Mouse (Mus musculus) right cerebral cortex, postnatal 14 days (tissue): ENCODE results near the gene Arhgef17.

Experiments
- DNase-seq: peaks from one replicate; pipeline ENCODE4 v3.0.0; 2022

The Arhgef17 gene

DNA sequence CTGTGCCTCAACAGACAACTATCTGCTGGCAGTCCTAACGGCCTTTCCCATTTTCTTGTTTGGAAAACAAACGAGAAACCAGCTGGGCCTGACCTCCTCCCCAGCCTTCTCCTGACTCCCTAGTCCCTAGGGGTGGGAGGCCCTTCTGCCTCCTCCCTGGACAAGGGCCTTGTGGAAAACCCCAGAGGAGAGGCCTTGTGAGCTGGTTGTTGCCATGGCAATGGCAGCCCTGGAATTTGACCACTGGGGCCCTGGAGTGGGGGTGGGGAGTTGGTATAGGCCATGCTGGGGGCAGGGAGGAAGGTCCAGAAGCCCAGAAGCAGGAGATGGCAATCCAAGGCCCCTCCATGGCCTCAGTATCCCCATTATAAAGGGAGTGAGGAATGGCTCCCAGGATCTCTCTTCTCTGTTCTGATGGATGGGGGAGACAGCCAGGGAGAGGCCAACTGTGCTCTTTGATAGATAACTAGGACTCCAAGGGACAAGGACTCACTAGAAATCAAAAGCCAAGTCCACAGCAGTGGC is 20.6 kb downstream of the Arhgef17 start:
- no peak for DNase-seq

DNA sequence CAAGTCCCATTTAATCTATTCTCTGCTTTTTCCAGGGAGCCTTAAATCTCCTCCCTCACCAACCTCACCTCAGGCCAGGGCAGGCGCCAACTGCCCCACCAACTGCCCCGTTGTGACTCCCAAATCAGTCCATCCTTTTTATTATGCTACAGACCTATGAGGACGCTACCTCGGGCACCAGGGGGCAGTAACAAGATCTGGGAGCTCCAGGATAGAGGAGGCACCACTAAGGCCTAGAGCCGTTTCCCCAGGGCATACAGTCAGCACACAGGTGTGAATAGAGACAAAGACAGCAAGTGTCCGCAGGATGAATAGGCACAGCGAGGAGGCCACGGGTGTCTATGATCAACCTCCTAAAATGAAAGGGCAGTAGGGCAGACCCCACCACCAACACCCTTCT is 23.3 kb downstream of the Arhgef17 start:
- DNase-seq, result no peak

DNA sequence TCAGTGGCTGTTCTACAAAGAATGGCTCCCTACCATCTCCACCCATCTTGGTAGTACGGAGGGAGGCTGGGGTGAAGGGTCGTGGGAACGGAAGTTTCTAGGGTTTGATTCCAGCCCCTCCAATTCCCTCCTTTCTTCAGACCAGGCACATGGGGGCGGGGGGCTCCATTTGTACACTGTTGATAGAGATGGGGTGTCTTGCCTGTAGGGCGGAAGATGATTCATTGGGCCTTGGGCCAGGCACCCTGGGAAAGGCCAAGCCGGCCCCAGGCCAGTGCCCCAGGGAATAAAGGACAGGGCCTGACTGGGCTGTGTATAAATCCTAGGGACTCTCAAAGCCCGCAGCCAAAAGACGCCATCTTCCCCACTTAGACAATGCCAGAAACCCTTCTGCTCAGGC is 23.8 kb downstream of the Arhgef17 start:
- no peak for DNase-seq

- peak; percentile 83 for DNase-seq
Observed at GRCm38 (mm10) chr7:100907231-100907630, 24.7 kb downstream of the Arhgef17 start.

DNA sequence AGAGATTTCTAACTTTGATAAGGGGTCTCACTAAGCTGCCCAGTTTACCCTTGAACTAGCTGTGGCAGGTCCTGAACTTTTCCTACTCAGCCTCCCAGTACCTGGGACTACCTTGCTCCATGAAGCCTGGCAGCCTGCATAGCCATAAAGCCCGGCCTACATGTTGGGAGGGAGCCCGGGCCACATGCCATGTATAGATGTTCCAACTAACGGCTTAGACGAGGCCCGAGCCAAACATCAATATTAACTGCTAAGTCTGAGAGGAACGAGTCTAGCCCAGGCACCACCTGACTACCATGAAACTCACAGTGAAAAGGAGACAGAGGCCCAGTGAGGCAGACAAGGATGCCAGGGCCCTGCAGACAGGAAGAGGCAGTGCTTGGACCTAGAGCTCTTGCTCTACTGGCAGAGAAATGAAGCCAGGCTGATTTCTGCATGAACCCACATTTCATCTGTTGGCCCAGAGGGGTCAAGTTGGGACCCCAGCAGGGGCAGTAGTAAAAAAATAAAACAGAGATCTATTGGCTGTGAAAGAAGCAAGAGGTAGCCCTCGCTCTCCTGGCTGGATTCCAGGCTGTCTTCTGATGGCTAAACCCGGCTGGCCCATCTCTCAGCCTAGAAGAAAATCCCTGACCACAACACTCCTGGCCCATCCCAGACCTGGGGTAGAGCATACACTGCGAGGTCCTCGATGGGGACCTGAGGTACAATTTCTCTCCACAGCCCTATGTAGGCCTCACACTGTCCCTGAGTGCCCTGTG is 25.7 kb downstream of the Arhgef17 start:
- DNase-seq, result no peak

DNA sequence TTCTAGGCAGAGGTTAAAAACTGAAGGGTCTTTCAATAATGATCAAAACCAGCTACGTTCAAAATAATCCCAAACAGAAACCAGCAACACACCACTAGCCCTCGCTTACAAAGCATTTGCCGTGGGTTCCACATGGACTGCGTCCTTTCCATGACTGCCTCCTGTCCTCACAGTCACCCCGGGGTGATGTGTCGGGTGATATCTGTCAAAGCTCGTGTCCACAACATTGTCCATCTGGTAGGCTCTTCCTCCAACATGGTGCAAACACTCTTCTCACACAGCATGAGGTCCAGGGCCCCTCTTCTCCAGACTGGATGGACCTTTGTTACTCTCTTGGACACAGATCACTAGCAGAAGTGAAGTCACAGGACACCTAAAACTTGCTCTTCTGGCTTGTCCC is 26.9 kb downstream of the Arhgef17 start:
- DNase-seq, result no peak

GRCm38 (mm10) chr7:100904612-100905011 is 27.3 kb downstream of the Arhgef17 start:
- DNase-seq, result no peak

DNA sequence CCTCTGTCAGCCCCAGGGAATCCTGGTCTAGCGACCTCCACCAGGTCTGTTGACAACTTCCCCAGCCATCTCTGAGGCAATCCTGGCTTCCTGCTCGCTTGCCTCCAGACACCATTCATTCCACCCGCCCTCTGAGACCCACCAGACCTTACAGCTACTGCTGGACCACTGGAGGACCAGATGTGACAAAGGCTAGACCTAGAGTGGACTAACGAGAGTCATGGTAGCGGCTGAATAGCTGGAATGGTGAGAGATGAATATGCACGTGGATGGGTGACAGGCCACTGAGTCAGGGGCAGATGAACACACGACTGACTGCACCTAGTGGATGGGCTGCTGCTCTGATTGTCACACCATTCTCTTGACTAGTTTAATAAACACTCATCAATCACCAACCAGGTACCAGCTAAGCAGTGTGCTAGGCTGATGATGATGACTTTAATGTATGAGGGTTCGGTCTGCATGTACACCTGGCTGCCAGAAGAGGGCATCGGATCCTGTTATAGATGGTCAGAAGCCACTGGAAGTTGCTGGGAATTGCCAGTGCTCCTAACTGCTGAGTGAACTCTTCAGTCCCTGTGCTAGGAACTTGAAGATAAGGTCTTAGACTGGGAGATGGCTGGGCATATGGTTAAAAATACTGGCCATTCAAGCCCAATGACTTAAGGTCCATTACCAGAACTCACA is 29.3 kb downstream of the Arhgef17 start:
- no peak for DNase-seq

- no peak for DNase-seq
Observed at GRCm38 (mm10) chr7:100897828-100898227, 34.1 kb downstream of the Arhgef17 start.

DNA sequence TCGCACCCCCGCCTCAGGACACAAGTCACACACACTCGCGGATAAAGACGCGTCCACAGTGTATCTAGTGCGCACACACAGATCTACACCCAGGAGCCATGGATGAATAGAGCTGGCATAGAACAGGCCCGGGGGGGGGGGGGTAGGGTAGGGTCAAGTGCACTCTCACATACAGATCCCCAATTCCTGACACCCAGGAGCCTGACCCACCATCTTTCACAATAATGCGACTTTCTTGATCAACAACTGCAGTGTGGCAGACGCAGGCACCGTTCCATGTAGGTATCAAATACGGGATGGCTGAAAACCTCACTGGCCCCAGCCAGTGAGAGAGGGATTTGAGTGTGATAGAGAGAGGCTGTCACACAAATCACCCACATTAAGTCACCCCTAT is 37.1 kb downstream of the Arhgef17 start:
- no peak for DNase-seq

GRCm38 (mm10) chr7:100894057-100894832 is 37.7 kb downstream of the Arhgef17 start:
- DNase-seq, result peak; percentile 60

- peak; percentile 67 for DNase-seq
Observed at GRCm38 (mm10) chr7:100893249-100894056, 38.5 kb downstream of the Arhgef17 start.

DNA sequence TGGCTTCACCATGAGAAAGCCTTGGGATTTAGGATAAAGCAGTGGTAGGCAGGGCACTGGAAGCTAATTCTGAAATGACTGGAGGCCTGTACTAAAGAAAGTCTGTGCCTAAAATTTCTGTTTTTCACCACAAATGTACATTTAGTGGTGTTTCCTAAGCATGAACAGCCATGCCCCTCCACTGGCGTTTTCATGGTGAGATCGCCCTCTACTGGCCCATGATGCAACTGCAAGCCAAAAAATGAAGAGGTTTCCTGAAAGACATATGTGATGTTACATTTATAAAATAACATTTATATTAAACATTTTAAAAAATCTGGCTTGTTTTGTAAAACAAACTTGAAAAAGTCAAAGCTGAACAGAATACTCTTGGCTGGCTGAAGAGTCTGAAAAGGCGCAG is 45.4 kb downstream of the Arhgef17 start:
- no peak for DNase-seq

- no peak for DNase-seq
Observed at GRCm38 (mm10) chr7:100884460-100884859, 47.4 kb downstream of the Arhgef17 start.

DNA sequence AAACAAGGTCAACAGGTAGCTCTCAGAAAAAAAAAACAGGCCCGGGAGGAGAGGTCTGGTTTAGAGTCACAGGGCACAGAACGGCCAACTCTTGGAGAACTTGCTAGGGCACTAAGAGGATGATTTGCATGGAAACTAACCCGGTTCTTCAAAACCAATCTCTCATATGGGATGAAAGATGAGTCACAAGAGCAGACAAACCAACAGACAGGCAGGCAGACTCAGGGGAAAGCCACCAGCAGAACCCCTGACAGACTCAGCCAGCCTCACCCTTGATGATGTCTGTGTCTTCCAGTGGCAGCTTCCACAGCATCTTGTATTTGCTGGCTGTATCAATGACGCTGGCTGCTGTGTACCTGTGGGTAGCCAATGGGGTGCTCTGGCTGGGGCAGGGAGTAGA is 50.0 kb downstream of the Arhgef17 start:
- no peak for DNase-seq

DNA sequence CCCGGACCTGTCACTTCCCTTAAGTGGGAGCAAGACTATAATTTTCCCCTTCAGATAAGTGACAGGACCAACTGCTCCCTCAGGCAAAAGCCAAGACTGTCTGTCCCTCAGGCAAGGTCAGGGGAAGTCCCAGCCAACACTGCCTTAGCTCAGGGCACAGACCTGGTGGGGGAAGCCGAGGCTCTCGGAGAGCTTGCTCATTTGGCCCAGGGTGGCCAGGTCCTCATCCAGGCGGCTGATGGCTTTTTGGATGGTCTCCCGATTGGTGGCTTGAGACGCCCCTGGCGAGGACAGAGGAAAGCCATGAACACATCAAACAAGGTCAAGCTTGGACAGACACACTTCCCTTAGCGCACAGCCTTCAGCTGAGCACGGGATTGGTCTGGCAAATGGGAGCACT is 50.4 kb downstream of the Arhgef17 start:
- no peak for DNase-seq

DNA sequence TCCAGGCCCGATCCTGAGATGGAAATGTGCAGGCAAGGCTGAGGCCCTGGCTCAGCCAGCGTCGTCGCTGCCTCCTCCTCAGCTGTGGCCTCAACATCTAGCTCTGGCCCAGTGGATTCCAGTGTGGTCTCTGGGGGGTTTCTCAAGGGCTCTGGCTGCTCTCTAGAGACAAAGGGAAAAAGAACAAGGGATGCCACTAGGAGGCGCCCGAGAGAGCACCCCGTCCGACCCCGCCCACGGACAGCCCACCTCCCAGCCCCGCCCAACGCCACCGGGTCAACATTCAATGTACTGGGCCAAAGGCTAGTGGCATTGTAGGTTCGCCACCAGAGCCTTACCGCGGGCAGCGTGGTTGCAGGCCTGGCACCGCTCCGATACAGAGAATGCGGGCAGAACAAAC is 52.3 kb downstream of the Arhgef17 start:
- peak; percentile 80 for DNase-seq

DNA sequence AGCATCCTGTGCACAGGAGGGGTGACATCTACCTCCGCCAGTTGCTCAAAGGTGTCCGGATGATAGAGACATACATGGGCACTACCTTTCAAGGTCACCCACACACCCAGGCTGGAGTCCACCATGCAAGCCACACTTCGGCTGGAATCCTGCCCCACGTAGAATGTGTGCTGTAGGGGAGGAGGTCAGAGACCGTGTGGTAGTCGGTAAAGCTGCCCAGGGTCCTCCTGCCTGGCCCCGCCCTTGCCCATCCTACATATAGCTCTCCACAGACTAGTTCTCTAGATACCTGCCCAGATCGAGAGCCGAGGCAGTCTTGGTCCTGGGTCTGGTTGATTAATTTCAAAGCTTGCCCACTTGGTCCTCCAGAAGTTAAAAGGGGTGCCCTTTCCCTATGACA is 55.1 kb downstream of the Arhgef17 start:
- DNase-seq, result no peak

GRCm38 (mm10) chr7:100876293-100876692 is 55.6 kb downstream of the Arhgef17 start:
- no peak for DNase-seq

GRCm38 (mm10) chr7:100875822-100876221 is 56.1 kb downstream of the Arhgef17 start:
- DNase-seq, result no peak

- DNase-seq, result no peak
Observed at GRCm38 (mm10) chr7:100873197-100873596, 58.7 kb downstream of the Arhgef17 start.

- no peak for DNase-seq
Observed at GRCm38 (mm10) chr7:100871892-100872291, 60.0 kb downstream of the Arhgef17 start.

GRCm38 (mm10) chr7:100871355-100871754 is 60.6 kb downstream of the Arhgef17 start:
- DNase-seq, result no peak
